Mouse (Mus musculus) CH12.LX (cell line): Measurements from ENCODE around the gene Cenpp. TPM values are rescaled to one million over a fixed set of nuclear protein-coding genes. Genes with fewer than 3 reads are reported as not detected.
A peak's percentile ranks its signal among the peaks of the same experiment; 100 is the strongest.

Experiments used
- DNase-seq: peaks from one replicate; pipeline ENCODE4 v3.0.0-alpha.2; 2013; ENCODE audit errors: extremely low read depth
- H3K27ac ChIP-seq: 2 replicates; pipeline ENCODE4 v1.5.1; 2012; ENCODE audit warnings: low read depth, mild to moderate bottlenecking, control low read depth, moderate library complexity; ENCODE audit not compliant: insufficient read depth
- H3K27me3 ChIP-seq: replicated peaks from 2 replicates; pipeline ENCODE3; 2012; ENCODE audit warnings: inconsistent platforms
- H3K36me3 ChIP-seq, 2 experiments: replicated peaks in 1 of 2; 2 replicates each; pipeline versions ENCODE3 to v1.6.1; 2012; ENCODE audit warnings: inconsistent platforms in 1 of 2, low read length in 1 of 2, mild to moderate bottlenecking in 1 of 2, mixed read lengths in 1 of 2, moderate library complexity in 1 of 2; ENCODE audit not compliant: control insufficient read depth in 1 of 2, insufficient read depth in 1 of 2
- H3K4me1 ChIP-seq, 2 experiments: 2 replicates each; pipeline ENCODE4 v1.6.1; 2012; ENCODE audit warnings: inconsistent platforms in 1 of 2, moderate library complexity in 1 of 2; ENCODE audit not compliant: insufficient read depth in 2 of 2, control insufficient read depth in 1 of 2
- H3K4me2 ChIP-seq: 2 replicates; pipeline ENCODE4 v1.6.1; 2012; ENCODE audit warnings: low read depth, mild to moderate bottlenecking, control low read depth; ENCODE audit not compliant: poor library complexity, insufficient read depth, severe bottlenecking
- H3K4me3 ChIP-seq, 3 experiments: fragments of 150-350 bp in 1 of 3; sonication (generic) in 1 of 3; replicated peaks in 1 of 3; 2 replicates each; pipeline versions ENCODE3 to v1.5.1; 2011 to 2012; ENCODE audit warnings: low read depth in 2 of 3, low read length in 2 of 3, mild to moderate bottlenecking in 2 of 3, moderate library complexity in 2 of 3, control low read depth in 1 of 3, improper control_type of control experiment in 1 of 3, inconsistent platforms in 1 of 3, mixed read lengths in 1 of 3; ENCODE audit not compliant: poor library complexity in 1 of 3
- H3K79me2 ChIP-seq: replicated peaks from 2 replicates; pipeline ENCODE4 v1.6.1; 2012; ENCODE audit warnings: mild to moderate bottlenecking, moderate library complexity; ENCODE audit not compliant: control insufficient read depth, poor library complexity, insufficient read depth, severe bottlenecking; ENCODE audit errors: extremely low read depth
- H3K9ac ChIP-seq: 2 replicates; pipeline ENCODE4 v1.6.1; 2012; ENCODE audit warnings: low read depth, mild to moderate bottlenecking, control low read depth, moderate library complexity; ENCODE audit not compliant: insufficient read depth
- H3K9me3 ChIP-seq: replicated peaks from 2 replicates; pipeline ENCODE3; 2012; ENCODE audit warnings: low read length, inconsistent platforms, mixed read lengths
- BHLHE40 ChIP-seq: IDR thresholded peaks from 2 replicates; pipeline ENCODE4 v1.6.1; 2011; ENCODE audit warnings: mild to moderate bottlenecking, low read depth, low read length, improper control_type of control experiment
- CHD1 ChIP-seq: IDR thresholded peaks from 2 replicates; pipeline ENCODE4 v1.6.1; 2012; ENCODE audit warnings: low read depth, low read length, improper control_type of control experiment, inconsistent platforms
- CHD2 ChIP-seq: IDR thresholded peaks from 2 replicates; pipeline ENCODE4 v1.6.1; 2011; ENCODE audit warnings: low read length, improper control_type of control experiment
- CTCF ChIP-seq, 2 experiments: IDR thresholded peaks in 1 of 2; conservative IDR thresholded peaks in 1 of 2; 2 replicates each; pipeline ENCODE4 v1.5.1; 2011 to 2012; ENCODE audit warnings: low read depth in 2 of 2, low read length in 2 of 2, improper control_type of control experiment in 1 of 2, inconsistent platforms in 1 of 2, mild to moderate bottlenecking in 1 of 2, moderate library complexity in 1 of 2
- E2F4 ChIP-seq: IDR thresholded peaks from 2 replicates; pipeline ENCODE4 v1.6.1; 2011; ENCODE audit warnings: low read depth, low read length, improper control_type of control experiment; ENCODE audit not compliant: insufficient replicate concordance
- ELF1 ChIP-seq: IDR thresholded peaks from 2 replicates; pipeline ENCODE4 v1.6.1; 2014; ENCODE audit warnings: low read depth, mild to moderate bottlenecking, inconsistent platforms, low read length, improper control_type of control experiment
- EP300 ChIP-seq: IDR thresholded peaks from 2 replicates; pipeline ENCODE4 v1.6.1; 2011; ENCODE audit warnings: low read length, improper control_type of control experiment
- ETS1 ChIP-seq: conservative IDR thresholded peaks from 2 replicates; pipeline ENCODE4 v1.6.1; 2012; ENCODE audit warnings: low read depth, mild to moderate bottlenecking, inconsistent platforms, low read length, improper control_type of control experiment, moderate library complexity
- GABPA ChIP-seq: IDR thresholded peaks from 2 replicates; pipeline ENCODE4 v1.6.1; 2012; ENCODE audit warnings: low read depth, low read length, improper control_type of control experiment, inconsistent platforms; ENCODE audit not compliant: insufficient replicate concordance
- HCFC1 ChIP-seq: IDR thresholded peaks from 2 replicates; pipeline ENCODE4 v1.6.1; 2012; ENCODE audit warnings: low read depth, mild to moderate bottlenecking, inconsistent platforms, low read length, improper control_type of control experiment
- IRF4 ChIP-seq: IDR thresholded peaks from 2 replicates; pipeline ENCODE4 v1.6.1; 2014; ENCODE audit warnings: low read depth, mild to moderate bottlenecking, inconsistent platforms, low read length, improper control_type of control experiment
- JUN ChIP-seq: IDR thresholded peaks from 2 replicates; pipeline ENCODE4 v1.6.1; 2011; ENCODE audit warnings: low read depth, mild to moderate bottlenecking, low read length, improper control_type of control experiment, moderate library complexity; ENCODE audit not compliant: insufficient read depth
- JUND ChIP-seq: conservative IDR thresholded peaks from 2 replicates; pipeline ENCODE4 v1.6.1; 2011; ENCODE audit warnings: low read depth, low read length, improper control_type of control experiment
- KAT2A ChIP-seq: IDR thresholded peaks from 2 replicates; pipeline ENCODE4 v1.6.1; 2012; ENCODE audit warnings: low read length, improper control_type of control experiment, inconsistent platforms; ENCODE audit not compliant: insufficient replicate concordance
- MAFK ChIP-seq: IDR thresholded peaks from 2 replicates; pipeline ENCODE4 v1.6.1; 2011; ENCODE audit warnings: low read length, improper control_type of control experiment; ENCODE audit not compliant: insufficient replicate concordance
- MAX ChIP-seq: IDR thresholded peaks from 2 replicates; pipeline ENCODE4 v1.6.1; 2011; ENCODE audit warnings: low read length, improper control_type of control experiment
- MAZ ChIP-seq: IDR thresholded peaks from 2 replicates; pipeline ENCODE4 v1.6.1; 2012; ENCODE audit warnings: low read depth, mild to moderate bottlenecking, inconsistent platforms, low read length, improper control_type of control experiment, moderate library complexity
- MEF2A ChIP-seq: IDR thresholded peaks from 2 replicates; pipeline ENCODE4 v1.6.1; 2014; ENCODE audit warnings: low read depth, mild to moderate bottlenecking, inconsistent platforms, low read length, improper control_type of control experiment, borderline replicate concordance
- MXI1 ChIP-seq: IDR thresholded peaks from 2 replicates; pipeline ENCODE4 v1.6.1; 2011; ENCODE audit warnings: mild to moderate bottlenecking, low read depth, low read length, improper control_type of control experiment
- MYC ChIP-seq: IDR thresholded peaks from 2 replicates; pipeline ENCODE4 v1.6.1; 2011; ENCODE audit warnings: low read depth, mild to moderate bottlenecking, improper control_type of control experiment, low read length
- NELFE ChIP-seq: IDR thresholded peaks from 2 replicates; pipeline ENCODE4 v1.6.1; 2011; ENCODE audit warnings: low read depth, low read length, improper control_type of control experiment
- NRF1 ChIP-seq: IDR thresholded peaks from 2 replicates; pipeline ENCODE4 v1.6.1; 2014; ENCODE audit warnings: low read depth, mild to moderate bottlenecking, inconsistent platforms, low read length, improper control_type of control experiment, moderate library complexity
- PAX5 ChIP-seq: IDR thresholded peaks from 2 replicates; pipeline ENCODE4 v1.6.1; 2012; ENCODE audit warnings: low read length, inconsistent platforms, mixed read lengths
- POLR2A ChIP-seq: IDR thresholded peaks from 2 replicates; pipeline ENCODE4 v1.6.1; 2011; ENCODE audit warnings: low read depth, mild to moderate bottlenecking, improper control_type of control experiment, low read length
- POLR2AphosphoS2 ChIP-seq: IDR thresholded peaks from 2 replicates; pipeline ENCODE4 v1.6.1; 2011; ENCODE audit warnings: low read depth, low read length, improper control_type of control experiment
- RAD21 ChIP-seq: IDR thresholded peaks from 2 replicates; pipeline ENCODE4 v1.6.1; 2011; ENCODE audit warnings: low read depth, mild to moderate bottlenecking, low read length, improper control_type of control experiment, moderate library complexity
- RCOR1 ChIP-seq: conservative IDR thresholded peaks from 2 replicates; pipeline ENCODE4 v1.6.1; 2012; ENCODE audit warnings: low read depth, mild to moderate bottlenecking, inconsistent platforms, low read length, improper control_type of control experiment
- SIN3A ChIP-seq: IDR thresholded peaks from 2 replicates; pipeline ENCODE4 v1.6.1; 2012; ENCODE audit warnings: low read length, improper control_type of control experiment, inconsistent platforms
- SMC3 ChIP-seq: IDR thresholded peaks from 2 replicates; pipeline ENCODE4 v1.6.1; 2011; ENCODE audit warnings: low read depth, low read length, improper control_type of control experiment
- TBP ChIP-seq: conservative IDR thresholded peaks from 2 replicates; pipeline ENCODE4 v1.6.1; 2011; ENCODE audit warnings: low read depth, low read length, improper control_type of control experiment
- TCF12 ChIP-seq: IDR thresholded peaks from 2 replicates; pipeline ENCODE4 v1.6.1; 2014; ENCODE audit warnings: low read depth, mild to moderate bottlenecking, inconsistent platforms, low read length, improper control_type of control experiment
- UBTF ChIP-seq: IDR thresholded peaks from 2 replicates; pipeline ENCODE4 v1.6.1; 2012; ENCODE audit warnings: low read depth, mild to moderate bottlenecking, inconsistent platforms, low read length, improper control_type of control experiment, moderate library complexity
- USF1 ChIP-seq: IDR thresholded peaks from 2 replicates; pipeline ENCODE4 v1.6.1; 2014; ENCODE audit warnings: low read depth, mild to moderate bottlenecking, inconsistent platforms, low read length, improper control_type of control experiment
- USF2 ChIP-seq: conservative IDR thresholded peaks from 2 replicates; pipeline ENCODE4 v1.6.1; 2011; ENCODE audit warnings: low read depth, low read length, improper control_type of control experiment
- ZC3H11A ChIP-seq: IDR thresholded peaks from 2 replicates; pipeline ENCODE4 v1.6.1; 2012; ENCODE audit warnings: low read depth, mild to moderate bottlenecking, inconsistent platforms, low read length, improper control_type of control experiment
- ZKSCAN1 ChIP-seq: IDR thresholded peaks from 2 replicates; pipeline ENCODE4 v1.6.1; 2012; ENCODE audit warnings: low read depth, inconsistent platforms, low read length, improper control_type of control experiment, borderline replicate concordance
- ZMIZ1 ChIP-seq: IDR thresholded peaks from 2 replicates; pipeline ENCODE4 v1.6.1; 2012; ENCODE audit warnings: low read depth, mild to moderate bottlenecking, inconsistent platforms, low read length, improper control_type of control experiment
- ZNF384 ChIP-seq: IDR thresholded peaks from 2 replicates; pipeline ENCODE4 v1.6.1; 2012; ENCODE audit warnings: low read depth, low read length, improper control_type of control experiment, inconsistent platforms
- dilution Hi-C: fragments of 300-500 bp; cut with MboI; formaldehyde crosslinking; loops from 2 replicates; pipeline ENCODE4 v1.14.3; 2020; ENCODE audit warnings: low sequenced_read_pairs; ENCODE audit not compliant: extremely low pct_unique_long_range_greater_than_20kb, extremely low pct_ligation_motif_present
- in situ Hi-C: fragments of 300-500 bp; cut with MboI; formaldehyde crosslinking; loops from 3 replicates; pipeline ENCODE4 v1.14.3; 2019; ENCODE audit warnings: low sequenced_read_pairs, low pct_ligation_motif_present, low pct_unique_long_range_greater_than_20kb, mixed read lengths
- polyA plus RNA-seq: library from polyadenylated mRNA; unstranded; fragments of >175 nt; gene quantifications from 2 replicates; pipeline ENCODE4 v1.2.1, GENCODE M21; 2012; ENCODE audit warnings: low read depth; ENCODE audit not compliant: insufficient read length
- total RNA-seq, 2 experiments: library from RNA; depleted of rRNA; stranded (reverse); fragments of 300-350 nt in 1 of 2; fragments of >200 nt in 1 of 2; gene quantifications; 2 replicates each; pipeline ENCODE4 v1.2.3; 2012 to 2014

The Cenpp gene
- total RNA-seq (2012; rRNA removed) (11.2 and 14.9 TPM in 2 replicates), total RNA-seq (2014; rRNA removed) (35.3 and 41.8 TPM in 2 replicates), polyA plus RNA-seq (10.7 and 11.8 TPM in 2 replicates)

DNA sequence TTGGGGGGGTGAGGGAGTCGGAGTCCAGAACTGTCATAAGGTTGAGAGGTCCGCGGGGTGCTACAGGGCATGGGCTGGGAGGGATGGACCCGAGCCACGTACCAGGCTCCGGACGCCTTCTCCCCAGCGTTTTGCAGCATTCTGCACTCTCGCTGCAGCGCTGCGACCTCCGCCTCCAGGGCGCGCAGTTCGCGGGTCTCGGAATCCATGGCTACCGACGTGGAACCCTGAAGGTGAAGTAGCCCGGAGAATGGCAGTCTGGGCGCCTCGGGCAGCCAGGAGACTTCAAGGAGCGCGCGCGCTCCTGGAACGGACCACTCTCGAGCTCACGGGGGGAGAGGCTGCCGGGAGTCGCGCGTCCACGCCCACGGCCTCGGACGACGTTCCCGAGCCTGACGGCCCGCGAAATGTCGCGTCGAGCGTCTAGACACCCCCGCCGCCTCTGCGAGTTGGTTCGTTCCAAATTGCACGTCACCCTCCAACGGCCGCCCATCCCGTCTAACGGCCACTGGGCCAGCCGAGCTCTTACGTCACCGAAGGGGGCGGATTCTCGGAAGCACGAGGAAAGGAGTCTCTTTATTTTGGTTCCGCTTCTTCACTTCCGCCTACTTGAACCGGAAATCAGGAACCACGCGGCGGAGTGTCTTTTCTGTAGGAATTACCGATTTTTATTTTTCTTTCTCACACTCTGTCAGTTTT, at the start of gene Cenpp, which contains the start of gene Nol8:
Gene Cenpp (minus strand): TSS at position 305 of the 699 bp plus-strand sequence.
Gene Nol8 (plus strand): TSS at position 598 of the 699 bp plus-strand sequence.
- H3K27ac ChIP-seq, result peak within 1 kb of the TSS; percentile 21; the same call in 1 of the 2 replicates
- dilution Hi-C loops, result no loop called here
- H3K9me3 ChIP-seq, result no peaks in the 10 kb centered on the region
- H3K4me2 ChIP-seq, result peak within 1 kb of the TSS; percentile 97
- peaks cover 6 to 25% of the 10 kb centered on the region in 2 experiments for H3K36me3 ChIP-seq
- peak; percentile 99 for DNase-seq
- no peaks in the 10 kb centered on the region for H3K27me3 ChIP-seq
- TF ChIP-seq RCOR1 (peak; percentile 83; the same call in 1 of the 2 replicates), ZKSCAN1 (no peak), EP300 (no peak; the same call in 1 of the 2 replicates), MAX (peak; percentile 96; the same call in 1 of the 2 replicates), IRF4 (peak; percentile 72), SMC3 (no peak), CTCF (conservative IDR thresholded peaks at IDR 0.05 in 1 of 2, IDR thresholded peaks at IDR 0.05 in 1 of 2; ENCODE audit: low read depth in 2 of 2, low read length in 2 of 2) (no peak), NELFE (peak; percentile 93), MAZ (no peak), SIN3A (peak; percentile 100), USF2 (no peak), NRF1 (peak; percentile 64), ETS1 (peak; percentile 41), BHLHE40 (no peak), RAD21 (no peak), USF1 (no peak), ZC3H11A (no peak), MYC (peak; percentile 99; the same call in 1 of the 2 replicates), MEF2A (peak; percentile 69), MXI1 (no peak), ZMIZ1 (peak; percentile 89), POLR2A (peak; percentile 86), ZNF384 (0 out of 2 replicates have a peak, but pooled peaks have one; percentile 12), GABPA (no peak), HCFC1 (peak; percentile 88), TBP (no peak), CHD1 (peak; percentile 99), TCF12 (peak; percentile 83), E2F4 (peak; percentile 93), MAFK (no peak), JUN (0 out of 2 replicates have a peak, but pooled peaks have one; percentile 26), PAX5 (no peak), CHD2 (0 out of 2 replicates have a peak, but pooled peaks have one; percentile 41), UBTF (peak; percentile 60; the same call in 1 of the 2 replicates), ELF1 (peak; percentile 89), KAT2A (peak; percentile 78; the same call in 1 of the 2 replicates), JUND (no peak), POLR2AphosphoS2 (no peak)
- H3K4me1 ChIP-seq, result peaks cover 0 to 26% of the 10 kb centered on the region in 2 experiments; a peak in 2 of 4 replicates
- peaks cover 12% of the 10 kb centered on the region for H3K79me2 ChIP-seq
- in situ Hi-C loops, result no loop called here
- peak within 1 kb of the TSS; percentile 86 for H3K9ac ChIP-seq
- peak within 1 kb of the TSS; percentile 93 to 96 (median 96) for H3K4me3 ChIP-seq
